Comparison of ENCODE assay signal across 30 mouse cellular contexts in genomic region chr15:83145541-83145940, GRCm38 (mm10). TPM values are rescaled to one million over a fixed set of nuclear protein-coding genes. Genes with fewer than 3 reads are reported as not detected.
DNase-seq lines count a peak whose midpoint lies in the region; ATAC-seq and TF ChIP-seq lines count a peak whose summit lies in the region.
"Had no signal": no experiment of that assay in that cellular context is flagged by ENCODE, and none has a peak within 500 bp of the region (broad histone marks: within the 10 kb centered on the region; RNA-seq: fewer than 3 reads in every experiment).

No protein-coding gene starts in this region.

- H3K9ac ChIP-seq in heart, adult 2 months (ENCODE audit: low read depth, low read length), result peak overlapping the region; percentile 3; the same call in 1 of the 2 replicates
- H3K9ac ChIP-seq in heart, embryonic 11.5 days (ENCODE audit: low read depth, low read length), result no peak overlapping the region
- no peak overlapping the region for H3K9ac ChIP-seq in MEL (ENCODE audit: control insufficient read depth, low read depth, low read length, poor library complexity, severe bottlenecking)
- H3K9ac ChIP-seq: forebrain, embryonic 12.5 days; forebrain, postnatal 0 days; heart, embryonic 12.5 days; hindbrain, embryonic 13.5 days; liver, embryonic 14.5 days; midbrain, embryonic 12.5 days; neural tube, embryonic 13.5 days had no signal

- intact Hi-C loops in heart, adult 2 months (cut with DNase I), result no loop called here

- H3K4me3 ChIP-seq in heart, adult 2 months, result no peak overlapping the region
- H3K4me3 ChIP-seq in heart, embryonic 11.5 days (ENCODE audit: low read depth, low read length), result no peak overlapping the region
- H3K4me3 ChIP-seq in MEL (ENCODE audit: control insufficient read depth in 1 of 2, insufficient read depth in 1 of 2, low read depth in 2 of 2, low read length in 2 of 2), result no peak overlapping the region
- H3K4me3 ChIP-seq in thymus, adult 2 months (ENCODE audit: control insufficient read depth, insufficient read depth, low read length), result no peak overlapping the region
- H3K4me3 ChIP-seq: erythroblast, embryonic 14.5 days; forebrain, embryonic 12.5 days; heart, embryonic 12.5 days; hindbrain, embryonic 13.5 days; midbrain, embryonic 12.5 days; neural tube, embryonic 13.5 days had no signal

- peaks cover 13% of the 10 kb centered on the region for H3K79me2 ChIP-seq in heart, adult 2 months (replicated peaks; ENCODE audit: control insufficient read depth, insufficient read depth, low read length)
- H3K79me2 ChIP-seq in MEL (ENCODE audit: control insufficient read depth, insufficient read depth, low read length, poor library complexity), result peaks cover 82% of the 10 kb centered on the region

- H3K36me3 ChIP-seq in heart, adult 2 months (ENCODE audit: control insufficient read depth, insufficient read depth, low read length), result peaks cover 5% of the 10 kb centered on the region
- peaks cover 15% of the 10 kb centered on the region for H3K36me3 ChIP-seq in heart, embryonic 11.5 days (ENCODE audit: control insufficient read depth, insufficient read depth, low read length)
- peaks cover 3 to 9% of the 10 kb centered on the region in 2 experiments for H3K36me3 ChIP-seq in MEL (ENCODE audit: control insufficient read depth in 1 of 2, insufficient read depth in 2 of 2, low read length in 2 of 2)
- H3K36me3 ChIP-seq in thymus, adult 2 months (ENCODE audit: control insufficient read depth, insufficient read depth, low read length), result no peaks in the 10 kb centered on the region

- H3K4me2 ChIP-seq in heart, embryonic 11.5 days, result no peak overlapping the region
- H3K4me2 ChIP-seq: forebrain, embryonic 12.5 days; heart, embryonic 12.5 days; hindbrain, embryonic 13.5 days; midbrain, embryonic 12.5 days; neural tube, embryonic 13.5 days had no signal

- peaks cover 16% of the 10 kb centered on the region for H3K4me1 ChIP-seq in heart, adult 2 months (ENCODE audit: control insufficient read depth, insufficient read depth, low read length)
- H3K4me1 ChIP-seq in heart, embryonic 11.5 days (ENCODE audit: control insufficient read depth, insufficient read depth, low read length), result peaks cover 17% of the 10 kb centered on the region
- H3K4me1 ChIP-seq in MEL (ENCODE audit: control insufficient read depth in 1 of 2, insufficient read depth in 2 of 2, low read length in 2 of 2), result peaks cover 0 to 16% of the 10 kb centered on the region in 2 experiments; a peak in 2 of 4 replicates
- peaks cover 13% of the 10 kb centered on the region for H3K4me1 ChIP-seq in thymus, adult 2 months (replicated peaks; ENCODE audit: control insufficient read depth, insufficient read depth, low read length)

- TF ChIP-seq EP300 in heart, adult 2 months (IDR thresholded peaks at IDR 0.05; ENCODE audit: insufficient read depth, low read depth, low read length), result no peak
- no peak for TF ChIP-seq EP300 in MEL (IDR thresholded peaks at IDR 0.05; ENCODE audit: low read depth in 1 of 2, low read length in 2 of 2)

- DNase-seq in heart, adult 2 months, result no peak
- DNase-seq in MEL (ENCODE audit: low read depth, low spot score), result peak; percentile 37
- DNase-seq in right cerebral cortex, postnatal 25 days, result no peak
- no peak for DNase-seq in thymus, adult 2 months
- DNase-seq in thymus, postnatal 10 days (ENCODE audit: low spot score in 2 of 2), result no peak
- DNase-seq: adrenal gland, postnatal 25 days; cerebellum, adult 8-10 months; cerebellum, postnatal 36 days; forebrain, postnatal 0 days; gastrocnemius, postnatal 10 days; heart, adult 11 months; heart, postnatal 4 days; kidney, adult 8-10 months; kidney, postnatal 4 days; layer of hippocampus, adult 9-11 months; liver; lung, adult 2 months; thymus, postnatal 36 days had no signal

- TF ChIP-seq RAD21 in MEL (IDR thresholded peaks at IDR 0.05; ENCODE audit: low read depth, low read length), result no peak

- 72% methylated on average over 6 of the region's 6 CpGs for WGBS in heart, adult 2 months
- 90% methylated on average over 6 of the region's 6 CpGs for WGBS in heart, embryonic 11.5 days (ENCODE audit: insufficient replicate concordance)
- 78% methylated on average over 6 of the region's 6 CpGs for WGBS in thymus, adult 2 months

- no peak for TF ChIP-seq CTCF in heart, adult 2 months (IDR thresholded peaks at IDR 0.05)
- TF ChIP-seq CTCF in MEL (IDR thresholded peaks at IDR 0.05 in 2 of 3, conservative IDR thresholded peaks at IDR 0.05 in 1 of 3; ENCODE audit: control insufficient read depth in 1 of 3, insufficient read depth in 1 of 3, low read depth in 2 of 3, low read length in 3 of 3, poor library complexity in 1 of 3, severe bottlenecking in 1 of 3), result no peak
- no peak for TF ChIP-seq CTCF in thymus, adult 2 months (IDR thresholded peaks at IDR 0.05; ENCODE audit: borderline replicate concordance, control insufficient read depth, extremely low read depth, insufficient read depth, low read length, poor library complexity)

- no peaks in the 10 kb centered on the region for H3K9me3 ChIP-seq in heart, embryonic 11.5 days (replicated peaks; ENCODE audit: control insufficient read depth, low read length)
- H3K9me3 ChIP-seq in MEL (replicated peaks; ENCODE audit: insufficient read depth, low read length), result no peaks in the 10 kb centered on the region
- H3K9me3 ChIP-seq: forebrain, embryonic 12.5 days; G1E; heart, embryonic 12.5 days; hindbrain, embryonic 13.5 days; midbrain, embryonic 12.5 days; neural tube, embryonic 13.5 days had no signal

- ATAC-seq in heart, embryonic 11.5 days (replicated peaks; ENCODE audit: insufficient number of reproducible peaks, low FRiP score, low TSS enrichment), result no peak
- ATAC-seq in megakaryocyte, adult 5-6 weeks (ENCODE audit: poor library complexity, severe bottlenecking), result peak; percentile 17
- ATAC-seq: forebrain, postnatal 0 days; intestine, embryonic 16.5 days had no signal

- TF ChIP-seq POLR2A in heart, adult 2 months (IDR thresholded peaks at IDR 0.05; ENCODE audit: insufficient read depth, low read depth, low read length), result no peak
- TF ChIP-seq POLR2A in MEL (IDR thresholded peaks at IDR 0.05; ENCODE audit: control insufficient read depth in 1 of 2, insufficient read depth in 1 of 2, low read depth in 1 of 2, low read length in 2 of 2, poor library complexity in 1 of 2), result no peak
- no peak for TF ChIP-seq POLR2A in thymus, adult 2 months (IDR thresholded peaks at IDR 0.05; ENCODE audit: control insufficient read depth, extremely low read depth, insufficient read depth, low read length, poor library complexity)

- no peak overlapping the region for H3K27ac ChIP-seq in heart, adult 2 months
- H3K27ac ChIP-seq in heart, embryonic 11.5 days (ENCODE audit: low read depth, low read length), result no peak overlapping the region
- H3K27ac ChIP-seq in MEL (ENCODE audit: control insufficient read depth, low read depth, low read length), result no peak overlapping the region
- no peak overlapping the region for H3K27ac ChIP-seq in thymus, adult 2 months (ENCODE audit: control insufficient read depth, insufficient read depth, low read length)
- H3K27ac ChIP-seq: forebrain, embryonic 12.5 days; hindbrain, embryonic 13.5 days; kidney, postnatal 0 days; liver, embryonic 14.5 days; midbrain, embryonic 12.5 days; neural tube, embryonic 13.5 days had no signal

- no peaks in the 10 kb centered on the region for H3K27me3 ChIP-seq in heart, adult 2 months (ENCODE audit: control insufficient read depth, insufficient read depth, low read length)
- no peaks in the 10 kb centered on the region for H3K27me3 ChIP-seq in heart, embryonic 11.5 days (ENCODE audit: control insufficient read depth, insufficient read depth, low read length)
- no peaks in the 10 kb centered on the region for H3K27me3 ChIP-seq in MEL (ENCODE audit: control insufficient read depth in 1 of 2, insufficient read depth in 2 of 2, low read length in 2 of 2)
- no peaks in the 10 kb centered on the region for H3K27me3 ChIP-seq in thymus, adult 2 months (ENCODE audit: control insufficient read depth, insufficient read depth, low read length)
- H3K27me3 ChIP-seq: forebrain, embryonic 12.5 days; heart, embryonic 12.5 days; hindbrain, embryonic 13.5 days; midbrain, embryonic 12.5 days; neural tube, embryonic 13.5 days had no signal

RNA-seq across cellular contexts. Expression of gene Poldip3, which starts 3.6 kb away (rescaled TPM):
- total RNA-seq in heart, adult 2 months (2021), result 10 to 100 TPM; 23.6 to 24.7 TPM
- 20.0 and 27.0 TPM in 2 replicates for polyA plus RNA-seq in heart, adult 2 months (2012; rRNA removed)
- 88.5 and 89.4 TPM in 2 replicates for polyA plus RNA-seq in heart, embryonic 11.5 days (2014; fragmentation: Nextera tagmentation; extraction: Ambion mirVana)
- total RNA-seq in MEL (2012; rRNA removed), result 104 and 113 TPM in 2 replicates
- polyA plus RNA-seq in MEL (2012; ENCODE audit: insufficient read depth in 1 of 2, insufficient read length in 2 of 2, low read depth in 1 of 2, low replicate concordance in 2 of 2, missing spikeins in 1 of 2), result 100 to 1,000 TPM in 1 of 2 experiments, not detected in 1; 123 TPM
- 41.5 and 45.2 TPM in 2 replicates for total RNA-seq in megakaryocyte, adult 5-6 weeks (2015)
- total RNA-seq in megakaryocyte, adult 5-6 weeks (2017), result 96.6 and 118 TPM in 2 replicates
- polyA plus RNA-seq in thymus, adult 2 months (2012; rRNA removed), result 108 and 123 TPM in 2 replicates

RNA-seq across cellular contexts. Expression of gene Rrp7a, which starts 22.9 kb away (rescaled TPM):
- total RNA-seq in heart, adult 2 months (2021), result 10 to 100 TPM; 39.9 to 40.9 TPM
- 60.0 and 62.0 TPM in 2 replicates for polyA plus RNA-seq in heart, adult 2 months (2012; rRNA removed)
- polyA plus RNA-seq in heart, embryonic 11.5 days (2014; fragmentation: Nextera tagmentation; extraction: Ambion mirVana), result 34.9 and 42.7 TPM in 2 replicates
- 134 and 155 TPM in 2 replicates for total RNA-seq in MEL (2012; rRNA removed)
- 100 to 1,000 TPM; 283 to 483 TPM for polyA plus RNA-seq in MEL (2012; ENCODE audit: insufficient read depth in 1 of 2, insufficient read length in 2 of 2, low read depth in 1 of 2, low replicate concordance in 2 of 2, missing spikeins in 1 of 2)
- 17.5 and 21.2 TPM in 2 replicates for total RNA-seq in megakaryocyte, adult 5-6 weeks (2015)
- 50.8 and 57.9 TPM in 2 replicates for total RNA-seq in megakaryocyte, adult 5-6 weeks (2017)
- polyA plus RNA-seq in thymus, adult 2 months (2012; rRNA removed), result 168 and 179 TPM in 2 replicates

RNA-seq across cellular contexts. Expression of gene Cyb5r3, which starts 26.9 kb away (rescaled TPM):
- total RNA-seq in heart, adult 2 months (2021), result 10 to 100 TPM; 75.6 to 87.2 TPM
- 97.7 and 103 TPM in 2 replicates for polyA plus RNA-seq in heart, adult 2 months (2012; rRNA removed)
- polyA plus RNA-seq in heart, embryonic 11.5 days (2014; fragmentation: Nextera tagmentation; extraction: Ambion mirVana), result 154 and 162 TPM in 2 replicates
- 20.8 and 22.6 TPM in 2 replicates for total RNA-seq in MEL (2012; rRNA removed)
- 10 to 100 TPM in 1 of 2 experiments, not detected in 1; 67.0 TPM for polyA plus RNA-seq in MEL (2012; ENCODE audit: insufficient read depth in 1 of 2, insufficient read length in 2 of 2, low read depth in 1 of 2, low replicate concordance in 2 of 2, missing spikeins in 1 of 2)
- total RNA-seq in megakaryocyte, adult 5-6 weeks (2015), result 42.8 and 44.7 TPM in 2 replicates
- total RNA-seq in megakaryocyte, adult 5-6 weeks (2017), result 21.0 and 24.5 TPM in 2 replicates
- 60.5 and 61.7 TPM in 2 replicates for polyA plus RNA-seq in thymus, adult 2 months (2012; rRNA removed)

RNA-seq across cellular contexts. Expression of gene Serhl, which starts 56.2 kb away (rescaled TPM):
- total RNA-seq in heart, adult 2 months (2021), result 10 to 100 TPM; 36.8 to 41.0 TPM
- 82.7 and 90.2 TPM in 2 replicates for polyA plus RNA-seq in heart, adult 2 months (2012; rRNA removed)
- polyA plus RNA-seq in heart, embryonic 11.5 days (2014; fragmentation: Nextera tagmentation; extraction: Ambion mirVana), result 56.4 and 68.5 TPM in 2 replicates
- 19.5 and 19.6 TPM in 2 replicates for total RNA-seq in MEL (2012; rRNA removed)
- polyA plus RNA-seq in MEL (2012; ENCODE audit: insufficient read depth in 1 of 2, insufficient read length in 2 of 2, low read depth in 1 of 2, low replicate concordance in 2 of 2, missing spikeins in 1 of 2), result 10 to 100 TPM in 1 of 2 experiments, not detected in 1; 57.3 TPM
- 36.6 and 46.4 TPM in 2 replicates for total RNA-seq in megakaryocyte, adult 5-6 weeks (2015)
- 27.0 and 34.6 TPM in 2 replicates for total RNA-seq in megakaryocyte, adult 5-6 weeks (2017)
- 64.9 and 82.9 TPM in 2 replicates for polyA plus RNA-seq in thymus, adult 2 months (2012; rRNA removed)
